Mouse (Mus musculus): ENCODE data around the gene Pla2g10. TPM values are rescaled to one million over a fixed set of nuclear protein-coding genes. Genes with fewer than 3 reads are reported as not detected.

The Pla2g10 gene
- polyA plus RNA-seq, 1 experiment from 2014 or later, result 0.62 TPM

GRCm38 (mm10) chr16:13668402-13669108, 62.2 kb downstream of the Pla2g10 start:
- Histone ChIP-seq H3K27me3 (no peaks in the 10 kb centered on the region), H3K27ac (no peak overlapping the region), H3K4me3 (peak overlapping the region; percentile 63), H3K9me3 (replicated peaks) (no peaks in the 10 kb centered on the region), H3K4me1 (peaks cover 18% of the 10 kb centered on the region), H3K36me3 (peaks cover 9% of the 10 kb centered on the region), H3K9ac (no peak overlapping the region), H3K4me2 (replicated peaks) (peak overlapping the region; percentile 81)
- WGBS, result 81% methylated on average over 10 of the region's 10 CpGs
- no peak for ATAC-seq (ENCODE audit: low FRiP score)

- Histone ChIP-seq H3K9me3 (replicated peaks) (no peaks in the 10 kb centered on the region), H3K4me1 (peaks cover 13% of the 10 kb centered on the region), H3K4me2 (replicated peaks) (peak within 1 kb of the TSS; percentile 81), H3K27ac (peak within 1 kb of the TSS; percentile 69), H3K9ac (peak within 1 kb of the TSS; percentile 79), H3K27me3 (no peaks in the 10 kb centered on the region), H3K36me3 (peaks cover 15% of the 10 kb centered on the region), H3K4me3 (peak within 1 kb of the TSS; percentile 63)
- WGBS, result under 1% methylated on average over 35 of the region's 35 CpGs
- ATAC-seq (ENCODE audit: low FRiP score), result peak; percentile 88
Observed at GRCm38 (mm10) chr16:13667878-13668343, 62.9 kb downstream of the Pla2g10 start, which contains the start of gene Parn. Gene Parn, minus strand, starts transcription at chr16:13668170.

Other genes with a start within 250 kb of the Pla2g10 start
- 44.0 and 44.6 TPM in 2 replicates for gene Parn, start 62.8 kb downstream of the Pla2g10 start, polyA plus RNA-seq (2016; fragmentation: Nextera tagmentation; extraction: Ambion mirVana)
- gene Bfar, start 59.1 kb downstream of the Pla2g10 start, polyA plus RNA-seq (2016; fragmentation: Nextera tagmentation; extraction: Ambion mirVana), result 47.6 and 48.2 TPM in 2 replicates
- gene 3110001I22Rik, start 59.1 kb downstream of the Pla2g10 start, polyA plus RNA-seq (2016; fragmentation: Nextera tagmentation; extraction: Ambion mirVana), result 10.1 and 10.2 TPM in 2 replicates
- gene Rrn3, start 49.7 kb upstream of the Pla2g10 start, polyA plus RNA-seq (2016; fragmentation: Nextera tagmentation; extraction: Ambion mirVana), result 124 and 127 TPM in 2 replicates
- 184 and 198 TPM in 2 replicates for gene Ntan1, start 87.9 kb upstream of the Pla2g10 start, polyA plus RNA-seq (2016; fragmentation: Nextera tagmentation; extraction: Ambion mirVana)
- 83.0 and 90.7 TPM in 2 replicates for gene Pdxdc1, start 172.1 kb upstream of the Pla2g10 start, polyA plus RNA-seq (2016; fragmentation: Nextera tagmentation; extraction: Ambion mirVana)
- gene Mpv17l, start 172.2 kb upstream of the Pla2g10 start, polyA plus RNA-seq (2016; fragmentation: Nextera tagmentation; extraction: Ambion mirVana), result 5.0 and 6.2 TPM in 2 replicates

All from hindbrain, embryonic 12.5 days (tissue).